Mouse (Mus musculus): ENCODE results near the gene Cst3.

DNA sequence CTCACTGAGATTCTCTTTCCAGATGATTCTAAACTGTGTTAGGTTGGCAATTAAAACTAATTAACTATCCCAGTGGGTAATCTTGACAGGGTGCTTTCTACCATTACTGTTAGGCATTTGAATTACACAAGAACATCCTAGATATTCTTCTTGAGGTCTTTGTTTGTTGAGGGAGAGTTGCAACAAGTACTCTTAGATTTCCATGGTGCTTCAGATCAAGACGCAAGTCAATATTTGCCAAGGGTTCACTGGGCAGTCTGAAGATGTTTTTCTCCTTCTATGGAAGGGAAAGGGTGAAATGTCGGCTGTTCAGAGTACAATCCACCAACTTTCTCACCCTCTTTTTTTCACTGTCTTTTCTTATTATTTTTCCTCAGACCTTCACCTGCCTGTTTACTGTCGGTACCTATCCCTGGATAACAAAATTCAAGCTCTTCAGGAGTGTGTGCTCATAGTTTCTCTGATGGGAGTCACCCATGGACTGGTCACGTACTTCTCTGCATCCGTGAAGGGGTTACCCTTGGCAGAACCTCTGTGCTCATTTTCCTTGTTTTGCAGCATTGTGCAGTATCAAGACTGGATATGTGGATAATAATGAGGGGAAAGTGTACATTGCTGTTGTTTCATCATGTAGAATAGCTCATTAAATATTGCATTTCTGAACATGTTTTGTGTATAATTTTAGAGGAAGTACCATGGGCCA lies 37.3 kb downstream of the Cst3 start:
- TF ChIP-seq MAFK (IDR thresholded peaks at IDR 0.05; ENCODE audit: insufficient read depth, low read depth, low read length), result no peak
- TF ChIP-seq ZC3H11A (IDR thresholded peaks at IDR 0.05; ENCODE audit: borderline replicate concordance, low read depth, low read length), result no peak
- TF ChIP-seq HCFC1 (IDR thresholded peaks at IDR 0.05; ENCODE audit: borderline replicate concordance, insufficient read depth, low read length), result no peak
- TF ChIP-seq ZNF384 (IDR thresholded peaks at IDR 0.05; ENCODE audit: low read depth, low read length), result no peak
- no peak for TF ChIP-seq CHD2 (IDR thresholded peaks at IDR 0.05; ENCODE audit: low read depth, low read length)

Data from ES-E14 (cell line).